Mouse (Mus musculus) lung, postnatal 0 days (tissue): ENCODE measurements around the gene Slc2a5. TPM values are rescaled to one million over a fixed set of nuclear protein-coding genes. Genes with fewer than 3 reads are reported as not detected.

Source experiments
- ATAC-seq: fragments of 200-750 bp; cut with Nextera tagmentation; 2 replicates; pipeline ENCODE4 v1.8.0; 2017; ENCODE audit warnings: moderate library complexity
- DNase-seq: peaks from one replicate; pipeline ENCODE4 v3.0.0-alpha.2; 2016; ENCODE audit warnings: low spot score
- H3K27ac ChIP-seq: fragments of 300-500 bp; sonication (generic); 2 replicates; pipeline ENCODE4 v1.5.1; 2014; ENCODE audit warnings: antibody characterized with exemption, mild to moderate bottlenecking, low read length, mixed read lengths
- H3K27me3 ChIP-seq: fragments of 300-500 bp; sonication (generic); replicated peaks from 2 replicates; pipeline ENCODE4 v1.6.1; 2014; ENCODE audit warnings: low read length, mixed read lengths; ENCODE audit not compliant: insufficient read depth
- H3K36me3 ChIP-seq: fragments of 300-500 bp; sonication (generic); 2 replicates; pipeline ENCODE4 v1.6.1; 2014; ENCODE audit warnings: low read length, mixed read lengths; ENCODE audit not compliant: insufficient read depth
- H3K4me1 ChIP-seq: fragments of 300-500 bp; sonication (generic); 2 replicates; pipeline ENCODE4 v1.6.1; 2014; ENCODE audit warnings: antibody characterized with exemption, low read depth, low read length, mixed read lengths; ENCODE audit not compliant: insufficient read depth
- H3K4me2 ChIP-seq: fragments of 300-500 bp; sonication (generic); replicated peaks from 2 replicates; pipeline ENCODE4 v1.6.1; 2014; ENCODE audit warnings: low read depth, mild to moderate bottlenecking, low read length, moderate library complexity, mixed read lengths
- H3K4me3 ChIP-seq: fragments of 300-500 bp; sonication (generic); 2 replicates; pipeline ENCODE4 v1.5.1; 2014; ENCODE audit warnings: low read depth, low read length
- H3K9ac ChIP-seq: fragments of 300-500 bp; sonication (generic); replicated peaks from 2 replicates; pipeline ENCODE4 v1.6.1; 2014; ENCODE audit warnings: low read depth, mild to moderate bottlenecking
- H3K9me3 ChIP-seq: fragments of 300-500 bp; sonication (generic); 2 replicates; pipeline ENCODE4 v1.6.1; 2016; ENCODE audit warnings: low read length, mixed read lengths
- CTCF ChIP-seq: IDR thresholded peaks from 2 replicates; pipeline ENCODE4 v1.5.1; 2016; ENCODE audit warnings: antibody characterized with exemption, mild to moderate bottlenecking
- EP300 ChIP-seq: IDR thresholded peaks from 2 replicates; pipeline ENCODE4 v1.6.1; 2016; ENCODE audit warnings: antibody characterized with exemption, mild to moderate bottlenecking, control low read depth
- WGBS: fragments of 180-500 bp; shearing (Covaris S2); extraction: QIAGEN DNeasy Blood & Tissue Kit; methylation state at CpG from one replicate; pipeline ENCODE4 v1.1.7; 2014; 5-methylcytosine and 5-hydroxymethylcytosine counted together
- polyA plus RNA-seq: library from polyadenylated mRNA; unstranded; fragments of >200 nt; fragmentation: Nextera tagmentation; extraction: Ambion mirVana; gene quantifications from 2 replicates; pipeline ENCODE4 v1.2.1, GENCODE M21; 2015

The Slc2a5 gene
- polyA plus RNA-seq, 1 experiment from 2014 or later, result 0.60 TPM

DNA sequence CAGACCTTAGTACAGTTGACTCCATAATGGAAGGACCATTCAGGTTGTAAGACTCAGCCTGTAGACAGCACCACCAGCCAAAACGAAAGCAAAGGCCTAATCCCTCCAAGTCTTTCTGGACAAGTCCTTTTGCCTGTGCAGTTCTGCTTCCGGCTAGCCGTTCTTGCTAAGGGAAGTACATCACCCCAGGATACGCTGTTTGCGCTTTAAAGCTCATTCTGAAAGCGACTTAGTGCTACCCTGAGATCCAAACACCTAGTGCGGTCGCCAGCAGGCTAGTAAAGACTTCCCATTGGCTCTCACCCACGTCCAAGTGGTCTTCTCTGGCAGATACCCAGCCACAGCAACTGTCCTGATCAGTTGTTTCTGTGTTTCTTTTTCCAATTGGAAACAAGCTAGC, 8.7 kb upstream of the Slc2a5 start:
- Histone ChIP-seq H3K4me3 (no peak overlapping the region), H3K36me3 (no peaks in the 10 kb centered on the region), H3K27ac (no peak overlapping the region), H3K9ac (no peak overlapping the region), H3K4me2 (no peak overlapping the region), H3K4me1 (no peaks in the 10 kb centered on the region), H3K9me3 (no peaks in the 10 kb centered on the region), H3K27me3 (no peaks in the 10 kb centered on the region)
- DNase-seq, result no peak
- TF ChIP-seq CTCF (no peak), EP300 (no peak)
- WGBS, result 72% methylated on average over 9 of the region's 9 CpGs
- ATAC-seq, result no peak

GRCm38 (mm10) chr4:150112867-150113266, 6.2 kb upstream of the Slc2a5 start:
- no peak overlapping the region for H3K4me2 ChIP-seq
- no peaks in the 10 kb centered on the region for H3K27me3 ChIP-seq
- no peak overlapping the region for H3K4me3 ChIP-seq
- no peaks in the 10 kb centered on the region for H3K4me1 ChIP-seq
- DNase-seq (peak; percentile 64), ATAC-seq (0 out of 2 replicates have a peak, but pooled peaks have one; percentile 14)
- H3K27ac ChIP-seq, result no peak overlapping the region
- H3K9ac ChIP-seq, result no peak overlapping the region
- no peak for TF ChIP-seq EP300
- peak; percentile 80 for TF ChIP-seq CTCF
- H3K9me3 ChIP-seq, result no peaks in the 10 kb centered on the region
- no peaks in the 10 kb centered on the region for H3K36me3 ChIP-seq
- WGBS, result 11% methylated on average over 14 of the region's 15 CpGs

GRCm38 (mm10) chr4:150114505-150115061, 4.5 kb upstream of the Slc2a5 start:
- ATAC-seq (no peak), DNase-seq (no peak)
- Histone ChIP-seq H3K9me3 (no peaks in the 10 kb centered on the region), H3K9ac (no peak overlapping the region), H3K36me3 (no peaks in the 10 kb centered on the region), H3K4me1 (no peaks in the 10 kb centered on the region; the same call in 1 of the 2 replicates), H3K4me3 (no peak overlapping the region), H3K4me2 (no peak overlapping the region), H3K27ac (no peak overlapping the region), H3K27me3 (no peaks in the 10 kb centered on the region)
- TF ChIP-seq EP300, result no peak
- TF ChIP-seq CTCF, result no peak
- 85% methylated on average over 26 of the region's 26 CpGs for WGBS

- DNase-seq (peak; percentile 45), ATAC-seq (no peak)
- Histone ChIP-seq H3K4me2 (no peak overlapping the region), H3K9ac (no peak overlapping the region), H3K4me1 (no peaks in the 10 kb centered on the region; the same call in 1 of the 2 replicates), H3K27me3 (no peaks in the 10 kb centered on the region), H3K36me3 (no peaks in the 10 kb centered on the region), H3K4me3 (no peak overlapping the region), H3K27ac (no peak overlapping the region), H3K9me3 (no peaks in the 10 kb centered on the region)
- TF ChIP-seq EP300, result no peak
- peak; percentile 45 for TF ChIP-seq CTCF
- 31% methylated on average over 5 of the region's 5 CpGs for WGBS
Measured at GRCm38 (mm10) chr4:150117311-150117710, 1.8 kb upstream of the Slc2a5 start.

GRCm38 (mm10) chr4:150118163-150118562, 920 bp upstream of the Slc2a5 start:
- no peaks in the 10 kb centered on the region for H3K9me3 ChIP-seq
- TF ChIP-seq CTCF, result no peak; the same call in 1 of the 2 replicates
- no peak for TF ChIP-seq EP300
- no peaks in the 10 kb centered on the region for H3K36me3 ChIP-seq
- DNase-seq (no peak), ATAC-seq (no peak)
- no peaks in the 10 kb centered on the region for H3K27me3 ChIP-seq
- H3K4me1 ChIP-seq, result no peaks in the 10 kb centered on the region; the same call in 1 of the 2 replicates
- WGBS, result 71% methylated on average over 6 of the region's 6 CpGs
- no peak overlapping the region for H3K4me3 ChIP-seq
- no peak overlapping the region for H3K27ac ChIP-seq
- no peak overlapping the region for H3K4me2 ChIP-seq
- no peak overlapping the region for H3K9ac ChIP-seq

DNA sequence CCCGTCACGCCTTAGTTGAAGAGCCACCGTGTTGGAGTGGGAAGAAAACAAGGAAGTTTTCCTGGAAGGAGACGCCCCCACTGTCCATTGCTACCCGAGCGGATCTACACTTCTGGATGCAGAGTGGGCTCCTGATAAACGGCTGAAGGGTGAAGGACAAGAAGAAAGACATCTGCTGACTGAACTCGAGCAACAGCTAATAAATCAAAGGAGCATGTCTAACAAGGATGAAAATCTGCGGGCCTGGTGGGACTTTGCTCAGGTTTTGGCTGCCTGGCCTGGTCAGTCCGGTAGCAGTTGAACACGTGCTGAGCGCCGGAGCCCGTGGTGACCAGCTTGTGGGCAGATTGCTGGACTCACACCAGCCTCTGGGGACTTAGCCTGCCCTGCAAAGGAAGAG, 557 bp downstream of the Slc2a5 start:
- H3K36me3 ChIP-seq, result no peaks in the 10 kb centered on the region
- no peaks in the 10 kb centered on the region; the same call in 1 of the 2 replicates for H3K4me1 ChIP-seq
- no peaks in the 10 kb centered on the region for H3K27me3 ChIP-seq
- TF ChIP-seq CTCF, result no peak
- TF ChIP-seq EP300, result no peak
- no peak overlapping the region for H3K9ac ChIP-seq
- DNase-seq (peak; percentile 33), ATAC-seq (no peak)
- WGBS, result 44% methylated on average over 14 of the region's 14 CpGs
- no peak overlapping the region for H3K4me3 ChIP-seq
- H3K9me3 ChIP-seq, result no peaks in the 10 kb centered on the region
- H3K27ac ChIP-seq, result no peak overlapping the region
- H3K4me2 ChIP-seq, result 0 out of 2 replicates have a peak overlapping the region, but pooled peaks have one; percentile 8
